Mouse (Mus musculus) kidney, adult 8-10 months (tissue): Measurements from ENCODE around the gene Siva1.

Experiments used
- DNase-seq, 2 experiments: peaks; one replicate each; pipeline ENCODE4 v3.0.0; 2022

The Siva1 gene

GRCm38 (mm10) chr12:112625700-112626099, 18.8 kb upstream of the Siva1 start:
- DNase-seq: no peak

DNA sequence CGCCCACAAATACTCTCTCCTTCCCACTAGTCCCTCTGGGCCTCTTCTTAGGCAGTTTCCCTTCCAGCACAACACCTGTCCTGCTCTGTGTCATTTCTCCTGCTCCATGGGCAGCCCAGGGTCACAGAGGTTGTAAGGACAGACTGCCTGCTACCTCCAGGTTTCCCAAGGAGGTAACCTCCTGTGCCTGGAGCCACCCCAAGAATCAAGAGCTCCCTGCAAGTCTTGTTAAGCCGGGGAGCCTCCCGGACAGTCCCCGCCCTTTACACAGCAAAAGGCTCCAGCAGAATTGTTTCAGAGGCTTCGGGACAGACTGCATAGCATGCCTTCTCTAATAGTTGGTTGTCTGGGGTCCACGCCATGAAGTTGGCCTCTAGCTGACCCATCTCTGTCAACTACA, 18.0 kb upstream of the Siva1 start:
- no peak for DNase-seq

DNA sequence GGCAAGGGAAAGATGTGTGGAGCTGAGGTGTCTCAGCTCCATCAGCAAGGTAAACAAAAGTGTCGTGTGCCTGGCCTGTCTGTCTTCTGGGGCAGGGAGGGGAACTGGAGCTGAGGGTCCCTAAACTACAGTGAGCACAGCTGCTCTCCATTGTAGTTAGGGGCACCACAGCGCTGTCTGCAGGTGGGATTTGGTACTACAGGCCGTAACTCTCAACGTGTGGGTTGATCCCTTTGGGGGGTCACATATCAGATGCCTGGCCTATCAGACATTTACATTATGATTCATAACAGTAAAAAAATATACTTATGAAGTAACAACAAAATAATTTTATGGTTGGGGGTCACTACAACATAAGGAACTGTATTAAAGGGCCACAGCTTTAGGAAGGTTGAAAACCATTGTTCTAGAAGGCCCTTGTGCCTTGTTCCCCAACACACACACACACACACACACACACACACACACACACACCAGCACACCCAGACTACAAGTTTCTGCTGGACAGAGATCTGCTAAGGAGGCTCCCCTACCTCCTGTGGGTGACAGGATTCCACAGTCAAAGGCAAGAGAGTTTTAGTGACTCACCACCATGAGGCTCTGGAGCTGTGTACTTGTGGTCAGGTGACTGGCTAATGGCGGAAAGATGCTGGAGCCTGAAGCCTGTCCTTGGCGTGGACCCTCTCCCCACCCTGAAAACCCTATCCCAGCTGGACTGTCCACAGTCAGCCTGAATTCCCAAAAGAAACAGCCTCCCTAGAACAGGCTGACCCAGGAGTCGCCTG, 17.2 kb upstream of the Siva1 start:
- no peak for DNase-seq

- DNase-seq: no peak
These were observed 16.3 kb upstream of the Siva1 start for GRCm38 (mm10) chr12:112628197-112628596.

DNA sequence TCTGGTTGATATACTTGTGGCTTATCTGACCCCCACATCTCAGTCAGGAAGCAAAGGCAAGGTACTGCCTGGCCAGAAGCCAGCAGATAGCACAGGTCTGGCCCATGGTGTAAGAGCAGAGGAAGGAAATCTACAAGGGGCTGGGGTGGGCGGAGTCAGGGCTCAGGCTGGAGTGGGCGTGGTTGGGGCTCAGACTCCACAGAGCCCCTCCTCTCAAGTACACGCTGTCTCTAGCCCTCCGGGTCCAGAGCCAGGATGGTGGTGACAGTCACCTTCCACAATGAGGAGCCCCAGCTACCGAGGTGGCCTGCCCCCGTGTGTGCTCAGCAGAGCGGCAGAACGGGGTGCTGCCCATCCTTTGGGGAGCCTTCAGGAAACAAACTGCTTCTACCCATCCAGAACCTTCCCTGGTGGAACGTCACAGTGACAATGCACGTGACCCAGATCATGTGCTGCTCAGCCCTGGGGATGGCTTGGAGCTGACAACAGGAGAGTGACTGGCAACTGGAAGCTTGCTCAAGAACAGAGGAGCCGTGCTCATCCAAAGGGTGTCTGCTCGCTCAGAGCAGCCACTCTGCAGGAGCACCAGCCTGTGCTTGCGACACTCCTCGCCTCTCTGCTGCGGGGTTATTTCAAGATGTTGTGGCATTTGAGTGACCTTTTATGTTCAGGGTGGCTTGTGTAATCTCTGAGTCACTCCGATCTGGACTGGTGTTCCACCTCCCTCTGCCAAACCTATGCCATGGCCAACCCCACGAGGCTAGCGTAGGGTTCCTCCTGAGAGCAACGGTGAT, 15.4 kb upstream of the Siva1 start:
- peak in 1 of 2 experiments; percentile 43 for DNase-seq

GRCm38 (mm10) chr12:112630029-112630428, 14.4 kb upstream of the Siva1 start:
- DNase-seq: no peak

GRCm38 (mm10) chr12:112630796-112631195, 13.7 kb upstream of the Siva1 start:
- DNase-seq: no peak

DNA sequence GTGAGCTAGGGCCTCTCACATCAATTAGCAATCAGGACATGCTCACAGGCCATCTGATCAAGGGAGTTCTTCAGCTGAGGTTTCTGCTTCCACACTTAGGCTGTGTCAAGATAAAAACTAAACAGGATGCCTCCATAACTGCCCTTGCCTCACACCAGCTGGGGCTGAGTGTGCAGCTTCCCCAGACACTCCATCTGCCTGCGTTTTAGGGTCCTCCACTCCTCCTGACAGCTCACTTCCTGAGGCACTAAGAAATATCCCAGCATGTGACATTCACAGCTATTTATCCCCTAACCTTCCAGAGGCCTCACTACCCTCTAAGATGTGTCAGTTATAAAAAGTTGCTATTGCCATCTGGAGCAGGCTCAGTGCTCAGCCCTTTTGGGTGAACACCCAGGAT, 13.0 kb upstream of the Siva1 start:
- no peak for DNase-seq

DNA sequence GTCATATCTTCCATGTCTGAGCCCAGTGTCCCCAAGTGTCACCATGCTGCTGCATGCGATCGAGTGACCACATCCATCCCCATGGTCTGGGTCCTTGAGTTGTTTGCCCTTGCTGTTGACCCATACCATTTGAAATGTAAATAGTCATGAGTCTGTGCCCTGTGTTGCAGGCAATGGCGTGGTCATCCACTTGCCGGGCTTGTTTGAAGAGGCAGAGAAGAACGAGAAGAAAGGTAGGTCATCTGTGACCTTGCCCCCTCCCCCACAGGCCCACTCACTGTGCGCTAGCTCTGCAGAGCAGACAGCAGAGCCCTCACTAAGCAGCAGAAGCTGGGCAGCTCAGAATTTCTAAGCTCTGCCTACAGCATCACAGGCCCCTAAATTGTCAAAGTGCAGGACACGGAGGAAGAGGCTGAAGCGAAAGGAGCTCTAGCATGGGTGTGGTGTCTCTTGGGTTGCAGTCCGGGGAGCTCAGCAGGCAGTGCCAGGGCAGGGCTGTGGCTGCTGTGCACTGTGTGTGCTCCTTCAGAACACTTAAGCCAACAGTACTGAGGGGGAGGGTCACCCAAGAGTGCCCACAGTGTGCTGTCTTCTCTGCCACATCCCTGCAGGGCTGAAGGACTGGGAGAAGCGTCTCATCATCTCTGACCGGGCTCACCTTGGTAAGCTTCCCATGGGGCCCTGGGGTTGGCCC, 12.2 kb upstream of the Siva1 start:
- DNase-seq: no peak

DNA sequence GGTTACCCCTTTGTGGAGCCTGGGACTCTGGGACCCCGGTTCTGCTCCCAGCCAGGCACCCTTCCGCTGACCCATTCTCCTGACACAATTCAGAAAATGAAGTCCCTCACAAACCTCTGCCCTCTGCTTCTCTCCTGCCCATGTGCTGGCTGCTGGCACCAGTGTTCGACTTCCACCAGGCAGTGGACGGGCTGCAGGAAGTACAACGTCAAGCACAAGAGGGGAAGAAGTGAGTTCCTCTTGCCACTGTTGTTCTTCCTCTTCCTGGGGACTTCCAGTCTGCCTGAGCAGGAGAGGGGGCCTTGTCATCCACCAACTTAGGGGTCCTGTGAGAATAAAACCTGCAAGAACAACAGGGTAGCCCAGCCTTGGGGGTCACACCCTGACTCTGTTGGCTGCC, 11.6 kb upstream of the Siva1 start:
- no peak for DNase-seq

DNA sequence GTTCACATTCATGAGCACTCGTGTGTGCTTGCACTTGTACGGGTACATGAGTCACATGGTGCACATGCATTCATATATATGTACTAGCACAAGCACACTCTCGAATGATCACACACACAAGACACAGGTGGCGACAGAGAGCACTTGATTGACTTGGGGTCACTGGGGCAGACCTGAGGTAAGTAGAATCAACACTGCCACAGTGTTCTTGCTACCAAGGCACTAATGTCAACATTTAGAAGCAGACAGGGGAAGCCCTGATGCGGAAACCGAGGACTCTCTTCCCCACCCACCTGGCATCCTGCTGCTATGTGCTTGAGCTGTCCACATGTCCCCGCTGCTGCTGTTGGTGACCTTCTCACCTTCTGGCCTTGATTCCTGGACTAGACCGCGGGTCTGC, 10.8 kb upstream of the Siva1 start:
- DNase-seq: no peak

- DNase-seq: no peak
These were observed 5.0 kb upstream of the Siva1 start for GRCm38 (mm10) chr12:112639526-112639925.

DNA sequence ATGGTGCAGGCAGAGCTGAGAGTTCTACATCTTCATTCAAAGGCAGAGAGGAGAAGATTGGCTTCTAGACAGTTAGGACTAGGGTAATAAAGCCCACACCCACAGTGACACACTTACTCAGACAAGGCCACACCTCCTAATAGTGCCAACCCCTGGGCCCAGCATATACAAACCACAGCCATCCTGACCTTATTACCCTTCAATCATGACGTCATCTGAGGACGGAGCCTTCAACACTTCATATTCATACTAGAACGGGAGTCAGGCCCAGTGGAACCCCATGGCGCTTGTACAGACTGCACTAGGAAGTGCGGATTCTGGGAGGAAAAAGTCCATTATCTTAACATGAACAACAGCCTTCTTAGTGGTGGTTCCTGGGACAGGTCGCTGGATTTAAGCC, 1.4 kb upstream of the Siva1 start:
- no peak for DNase-seq

DNA sequence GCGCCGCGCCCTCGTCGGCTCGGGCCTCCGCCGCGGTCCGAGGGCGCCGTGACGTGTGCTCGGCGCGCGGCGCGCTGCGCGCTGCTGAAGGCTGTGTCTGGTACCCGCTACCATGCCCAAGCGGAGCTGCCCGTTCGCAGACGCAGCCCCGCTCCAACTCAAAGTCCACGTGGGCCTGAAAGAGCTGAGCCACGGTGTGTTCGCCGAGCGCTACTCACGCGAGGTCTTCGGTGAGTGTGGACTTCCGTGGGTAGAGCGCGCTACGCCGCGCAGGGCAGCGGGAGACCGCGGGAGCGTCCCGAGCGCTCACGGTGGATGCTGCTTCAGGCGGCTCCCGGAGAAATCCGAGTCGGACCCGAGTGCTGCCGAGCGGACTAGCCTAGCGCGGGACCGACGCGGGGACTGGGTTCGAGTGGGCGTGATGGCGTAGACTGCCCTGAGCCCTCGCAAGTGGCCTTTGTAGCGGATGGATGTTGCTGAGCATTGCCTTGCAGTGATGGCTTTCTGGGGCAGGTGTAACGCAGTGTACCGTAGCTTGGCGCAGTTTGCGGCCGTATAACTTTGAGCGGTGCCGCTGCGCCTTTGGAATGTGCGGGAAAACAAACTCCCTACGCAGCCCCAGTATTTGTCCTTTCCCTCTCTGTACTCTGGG, 502 bp downstream of the Siva1 start:
- DNase-seq: peak; percentile 13 to 23

DNA sequence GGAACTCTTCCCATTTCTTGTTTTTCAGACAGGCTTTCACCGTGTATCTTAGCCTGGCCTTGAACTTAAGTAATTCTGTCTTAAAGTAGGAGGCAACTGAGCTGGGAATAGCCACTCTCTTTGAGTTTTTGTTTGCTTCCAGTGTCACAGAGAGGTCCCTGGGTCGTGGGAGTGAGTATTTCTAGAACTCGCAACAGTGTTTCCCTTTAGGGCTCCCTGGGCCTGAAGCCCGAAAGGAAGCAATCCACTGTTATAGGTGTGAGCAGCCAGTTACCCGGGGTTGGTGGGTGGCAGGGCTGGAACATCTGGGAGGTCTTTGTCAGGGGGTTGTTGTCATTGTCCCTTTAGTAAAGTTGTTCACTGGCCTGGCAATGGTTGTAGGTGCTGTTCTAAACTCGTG, 1.7 kb downstream of the Siva1 start:
- no peak for DNase-seq

DNA sequence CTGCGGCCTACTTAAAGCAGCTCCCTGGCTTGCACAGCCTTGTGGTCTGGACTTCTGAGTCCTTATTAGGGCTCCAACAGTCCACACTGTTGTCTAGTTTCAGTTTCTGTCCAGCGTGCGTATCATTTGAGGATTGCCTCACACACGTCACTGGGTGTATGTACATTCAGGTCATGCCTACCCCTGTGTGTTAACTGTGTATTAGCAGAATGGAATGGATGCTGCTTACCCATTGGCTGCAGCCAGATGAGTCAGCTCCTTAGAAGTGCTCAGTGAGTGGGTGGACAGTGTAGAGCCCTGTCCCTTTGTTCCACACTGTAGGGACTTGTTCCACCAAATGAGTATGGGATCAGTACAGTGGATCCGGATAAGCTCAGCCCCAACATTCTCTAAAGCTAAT, 3.6 kb downstream of the Siva1 start:
- DNase-seq: no peak

DNA sequence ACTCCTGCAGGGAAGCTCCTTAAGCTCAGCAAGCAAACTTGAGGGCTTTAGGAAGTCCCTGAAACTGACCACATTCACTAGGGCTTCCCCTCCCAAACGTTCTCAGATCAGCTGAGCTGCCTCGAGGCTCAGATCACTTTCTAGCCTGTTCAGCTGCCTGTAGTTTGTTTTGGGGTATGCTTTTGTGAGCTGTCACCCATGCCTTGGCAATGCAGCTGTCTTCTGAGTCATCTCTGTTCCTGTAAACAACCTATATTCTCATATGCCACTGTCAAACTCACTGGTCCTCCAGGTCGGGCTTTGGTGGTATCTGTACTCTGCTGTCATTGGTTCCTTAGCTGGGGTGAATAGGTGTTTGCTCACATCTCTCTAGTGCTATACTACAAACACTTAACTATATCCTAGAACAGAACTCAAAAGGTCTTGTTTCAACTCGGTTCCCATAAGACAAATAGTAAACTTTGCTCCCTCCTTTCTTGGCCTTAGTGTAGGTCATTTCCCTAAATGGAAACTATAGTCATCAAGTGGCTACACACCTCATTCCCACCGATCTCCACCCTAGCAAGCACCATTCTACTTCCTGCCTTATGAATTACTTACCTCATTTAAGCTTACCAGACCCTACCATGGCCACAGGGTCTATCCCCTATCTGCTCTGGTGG, 7.4 kb downstream of the Siva1 start:
- no peak for DNase-seq

DNA sequence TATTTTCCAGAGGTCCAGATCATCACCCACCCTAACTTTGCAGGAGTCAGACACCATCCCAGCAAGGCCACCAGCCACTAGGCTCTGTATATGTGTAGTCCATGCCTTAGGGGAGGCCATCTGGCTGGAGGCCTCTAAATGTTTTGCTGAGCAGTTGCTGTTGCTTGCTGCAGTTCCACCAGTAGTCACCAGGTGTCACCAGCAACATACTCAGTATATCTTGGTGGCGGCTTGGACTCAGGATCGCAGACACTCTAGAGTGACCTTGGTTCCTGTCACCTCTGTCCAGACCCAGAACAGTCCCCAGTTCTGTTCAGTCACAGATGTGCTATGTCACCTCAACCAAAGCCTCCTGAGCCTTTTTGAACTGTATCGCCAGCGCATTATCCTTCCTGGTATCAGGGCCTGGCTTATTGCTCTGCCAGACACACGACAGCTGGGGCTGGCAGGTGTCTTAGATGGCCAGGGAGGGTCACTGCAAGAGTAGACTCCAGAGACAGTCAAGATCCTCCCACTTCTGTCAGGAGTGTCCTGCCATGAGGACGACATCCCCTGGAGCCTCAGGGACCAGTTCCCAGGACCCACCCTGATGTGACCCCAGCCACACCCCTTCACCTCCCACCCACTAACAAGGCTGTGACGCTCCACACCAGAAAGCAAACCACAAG, 8.8 kb downstream of the Siva1 start:
- DNase-seq: peak; percentile 83 to 92

- DNase-seq: no peak
These were observed 9.6 kb downstream of the Siva1 start for GRCm38 (mm10) chr12:112654076-112654475.

GRCm38 (mm10) chr12:112658619-112659018, 14.1 kb downstream of the Siva1 start:
- no peak for DNase-seq

- peak; percentile 29 to 66 for DNase-seq
These were observed 14.6 kb downstream of the Siva1 start for GRCm38 (mm10) chr12:112659109-112659508.
